In genomic region chr14:61597968-61598367, GRCm38 (mm10) we compare ENCODE assay signal across 7 mouse cellular contexts. TPM values are rescaled to one million over a fixed set of nuclear protein-coding genes. Genes with fewer than 3 reads are reported as not detected.
A peak's percentile ranks its signal among the peaks of the same experiment; 100 is the strongest.
DNase-seq lines count a peak whose midpoint lies in the region; ATAC-seq lines count a peak whose summit lies in the region.

Trim13 (plus strand) TSS chr14:61598247.

- H3K9me3 ChIP-seq in hindbrain, embryonic 15.5 days = no peaks in the 10 kb centered on the region

- peak within 1 kb of the TSS; percentile 93; the same call in 1 of the 2 replicates for H3K9ac ChIP-seq in hindbrain, embryonic 15.5 days

- no peak for DNase-seq in left cerebral cortex, postnatal 10 days (ENCODE audit: extremely low spot score in 1 of 2, low spot score in 2 of 2)
- DNase-seq in left cerebral cortex, adult 11 months (ENCODE audit: low spot score) = no peak
- no peak for DNase-seq in embryo, embryonic 10.5 days (ENCODE audit: low spot score)
- DNase-seq in urinary bladder, postnatal 10 days (ENCODE audit: low spot score) = no peak

- H3K27me3 ChIP-seq in hindbrain, embryonic 15.5 days = no peaks in the 10 kb centered on the region

- no peaks in the 10 kb centered on the region for H3K36me3 ChIP-seq in hindbrain, embryonic 15.5 days
- no peaks in the 10 kb centered on the region for H3K36me3 ChIP-seq in macrophage (ENCODE audit: inconsistent target)

- WGBS in hindbrain, embryonic 15.5 days = 49% methylated on average over 5 of the region's 5 CpGs
- WGBS in macrophage (ENCODE audit: missing documents) = 71% methylated on average over 5 of the region's 5 CpGs

- H3K79me2 ChIP-seq in macrophage (ENCODE audit: inconsistent target) = no peaks in the 10 kb centered on the region; the same call in 1 of the 2 replicates

- ATAC-seq in common myeloid progenitor, adult 5-6 weeks (replicated peaks; ENCODE audit: low read depth, poor library complexity, severe bottlenecking) = peak; percentile 46
- no peak for ATAC-seq in hindbrain, embryonic 15.5 days (ENCODE audit: low FRiP score, low read depth)

- peaks cover 23% of the 10 kb centered on the region for H3K4me1 ChIP-seq in hindbrain, embryonic 15.5 days (replicated peaks)

- intact Hi-C loops in left cerebral cortex, postnatal 10 days (cut with DNase I) = no loop called here

- H3K27ac ChIP-seq in hindbrain, embryonic 15.5 days (replicated peaks) = no peak within 1 kb of the TSS
- H3K27ac ChIP-seq in macrophage = no peak within 1 kb of the TSS

- peak within 1 kb of the TSS; percentile 96 for H3K4me3 ChIP-seq in hindbrain, embryonic 15.5 days
- H3K4me3 ChIP-seq in macrophage (ENCODE audit: inconsistent target) = peak within 1 kb of the TSS; percentile 37

- peak within 1 kb of the TSS; percentile 56 for H3K4me2 ChIP-seq in hindbrain, embryonic 15.5 days

RNA-seq across cellular contexts. Expression of gene Trim13, which starts in this region (rescaled TPM):
- total RNA-seq in left cerebral cortex, postnatal 10 days (2021) = 10 to 100 TPM; 14.9 to 15.2 TPM
- 19.4 and 22.4 TPM in 2 replicates for total RNA-seq in common myeloid progenitor, adult 5-6 weeks (2017)
- 39.8 and 41.7 TPM in 2 replicates for polyA plus RNA-seq in hindbrain, embryonic 15.5 days (2015; fragmentation: Nextera tagmentation; extraction: Ambion mirVana)
- total RNA-seq in macrophage (2018; cell fraction: chromatin; rRNA removed) = 10 to 100 TPM in 10 of 26 experiments, 1 to 10 TPM in 16; 2.1 to 38.3 (median 6.0) TPM
- total RNA-seq in macrophage (2018; cell fraction: cytosol; rRNA removed) = 10 to 100 TPM in 10 of 26 experiments, 1 to 10 TPM in 16; 5.5 to 41.2 (median 7.3) TPM
- 10 to 100 TPM in 14 of 26 experiments, 1 to 10 TPM in 12; 5.6 to 35.1 (median 10.7) TPM for total RNA-seq in macrophage (2018; cell fraction: nucleus; rRNA removed)
- 6.3 to 8.2 TPM (median 7.2 TPM) in 3 replicates for polyA plus RNA-seq in macrophage (2018)
